ENCODE assay signal across 34 mouse cellular contexts in the genomic region with DNA sequence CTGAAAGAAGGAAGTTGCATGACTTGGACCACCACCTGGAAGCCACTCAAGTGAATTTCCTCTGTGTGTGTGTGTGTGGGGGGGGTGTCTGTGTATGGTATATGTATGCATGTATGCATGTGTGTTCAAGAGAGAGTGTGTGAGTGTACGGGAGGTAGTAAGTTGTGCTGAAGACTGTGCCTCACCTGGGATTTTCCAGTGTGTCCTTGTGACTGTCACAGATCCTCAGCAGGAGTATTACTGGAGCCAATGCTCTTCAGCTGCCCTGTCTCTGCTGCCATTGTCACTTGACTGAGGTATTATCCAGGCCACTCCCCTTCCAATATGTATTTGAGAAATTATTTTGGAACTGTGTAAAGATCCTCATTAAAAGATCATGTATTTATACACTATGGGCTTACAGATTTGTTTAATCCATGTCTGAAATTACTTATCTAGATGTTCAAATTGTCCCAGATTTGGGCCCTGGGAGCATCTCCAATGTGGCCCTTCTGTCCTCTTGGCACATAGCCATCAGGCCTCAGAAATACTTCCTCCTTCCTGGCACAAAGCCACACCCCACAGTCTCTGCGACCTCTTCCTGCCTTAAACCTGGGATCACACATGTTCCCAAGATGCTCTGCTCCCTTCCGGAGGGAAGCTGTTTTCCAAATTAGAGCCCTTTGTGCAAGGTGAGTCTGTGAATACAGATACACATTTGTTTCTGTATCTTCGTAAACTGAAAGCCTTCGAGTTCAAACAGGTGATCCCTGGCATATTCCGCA. TPM values are rescaled to one million over a fixed set of nuclear protein-coding genes. Genes with fewer than 3 reads are reported as not detected.
DNase-seq lines count a peak whose midpoint lies in the region; ATAC-seq and TF ChIP-seq lines count a peak whose summit lies in the region.
"Had no signal": no experiment of that assay in that cellular context is flagged by ENCODE, and none has a peak within 500 bp of the region (broad histone marks: within the 10 kb centered on the region; RNA-seq: fewer than 3 reads in every experiment).

No protein-coding gene starts in this region.

- H3K4me2 ChIP-seq in midbrain, postnatal 0 days (ENCODE audit: low read depth, low read length, poor library complexity, severe bottlenecking): no peak overlapping the region
- H3K4me2 ChIP-seq in midbrain, embryonic 16.5 days (ENCODE audit: low read length): no peak overlapping the region
- H3K4me2 ChIP-seq in intestine, embryonic 15.5 days (replicated peaks): no peak overlapping the region
- H3K4me2 ChIP-seq: embryonic facial prominence, embryonic 13.5 days; forebrain, embryonic 13.5 days; heart, embryonic 12.5 days; limb, embryonic 12.5 days; liver, embryonic 12.5 days; midbrain, embryonic 12.5 days had no signal

- H3K27me3 ChIP-seq in midbrain, postnatal 0 days (ENCODE audit: insufficient read depth, low read length): no peaks in the 10 kb centered on the region
- H3K27me3 ChIP-seq in midbrain, embryonic 16.5 days (ENCODE audit: control insufficient read depth, insufficient read depth, low read depth, low read length): no peaks in the 10 kb centered on the region
- no peaks in the 10 kb centered on the region for H3K27me3 ChIP-seq in intestine, embryonic 15.5 days (replicated peaks)
- H3K27me3 ChIP-seq in midbrain, embryonic 10.5 days (ENCODE audit: low read depth, poor library complexity, severe bottlenecking): no peaks in the 10 kb centered on the region
- H3K27me3 ChIP-seq: embryonic facial prominence, embryonic 13.5 days; forebrain, embryonic 13.5 days; heart, embryonic 12.5 days; limb, embryonic 12.5 days; liver, embryonic 12.5 days; midbrain, embryonic 12.5 days had no signal

- no peak for TF ChIP-seq CTCF in midbrain, postnatal 0 days (IDR thresholded peaks at IDR 0.05)

- ATAC-seq in midbrain, postnatal 0 days (ENCODE audit: low FRiP score): no peak
- ATAC-seq in midbrain, embryonic 16.5 days: no peak
- ATAC-seq in megakaryocyte progenitor cell, adult 5-6 weeks (replicated peaks; ENCODE audit: poor library complexity): 0 out of 2 replicates have a peak, but pooled peaks have one; percentile 20
- ATAC-seq in intestine, embryonic 15.5 days: no peak
- ATAC-seq: forebrain, embryonic 13.5 days; liver, embryonic 12.5 days had no signal

- no peak overlapping the region for H3K27ac ChIP-seq in midbrain, postnatal 0 days (ENCODE audit: low read depth, low read length)
- no peak overlapping the region for H3K27ac ChIP-seq in midbrain, embryonic 16.5 days (ENCODE audit: low read length)
- H3K27ac ChIP-seq in intestine, embryonic 15.5 days: no peak overlapping the region
- no peak overlapping the region for H3K27ac ChIP-seq in midbrain, embryonic 10.5 days (replicated peaks)
- H3K27ac ChIP-seq: embryonic facial prominence, embryonic 13.5 days; forebrain, embryonic 13.5 days; limb, embryonic 12.5 days; liver, embryonic 12.5 days; macrophage; midbrain, embryonic 12.5 days had no signal

- no peaks in the 10 kb centered on the region for H3K9me3 ChIP-seq in midbrain, postnatal 0 days (ENCODE audit: low read length)
- no peaks in the 10 kb centered on the region for H3K9me3 ChIP-seq in midbrain, embryonic 16.5 days (replicated peaks; ENCODE audit: control insufficient read depth, low read length, poor library complexity, severe bottlenecking)
- no peaks in the 10 kb centered on the region for H3K9me3 ChIP-seq in intestine, embryonic 15.5 days
- H3K9me3 ChIP-seq in midbrain, embryonic 10.5 days (replicated peaks): no peaks in the 10 kb centered on the region
- H3K9me3 ChIP-seq: embryonic facial prominence, embryonic 13.5 days; forebrain, embryonic 13.5 days; heart, embryonic 12.5 days; limb, embryonic 12.5 days; liver, embryonic 12.5 days; midbrain, embryonic 12.5 days had no signal

- H3K4me1 ChIP-seq in midbrain, postnatal 0 days (ENCODE audit: insufficient read depth, low read length): no peaks in the 10 kb centered on the region
- peaks cover 3% of the 10 kb centered on the region; the same call in 1 of the 2 replicates for H3K4me1 ChIP-seq in midbrain, embryonic 16.5 days (ENCODE audit: control insufficient read depth, insufficient read depth, low read length)
- no peaks in the 10 kb centered on the region for H3K4me1 ChIP-seq in intestine, embryonic 15.5 days (replicated peaks)
- H3K4me1 ChIP-seq in midbrain, embryonic 10.5 days: peaks cover 3% of the 10 kb centered on the region; the same call in 1 of the 2 replicates
- H3K4me1 ChIP-seq: liver, embryonic 12.5 days had no signal

- no peak overlapping the region for H3K9ac ChIP-seq in midbrain, postnatal 0 days (replicated peaks; ENCODE audit: low read length, poor library complexity, severe bottlenecking)
- no peak overlapping the region for H3K9ac ChIP-seq in midbrain, embryonic 16.5 days (ENCODE audit: low read depth, low read length)
- H3K9ac ChIP-seq in intestine, embryonic 15.5 days: no peak overlapping the region
- H3K9ac ChIP-seq: embryonic facial prominence, embryonic 13.5 days; forebrain, embryonic 13.5 days; heart, embryonic 12.5 days; limb, embryonic 12.5 days; liver, embryonic 12.5 days; midbrain, embryonic 12.5 days had no signal

- DNase-seq in midbrain, postnatal 0 days (ENCODE audit: low spot score): peak; percentile 28
- DNase-seq in cerebellum, adult 18-20 months: peak; percentile 80 to 82
- peak; percentile 89 for DNase-seq in cerebellum, postnatal 10 days
- DNase-seq in midbrain, embryonic 10.5 days (ENCODE audit: low spot score): no peak
- DNase-seq in adrenal gland, postnatal 4 days (ENCODE audit: low spot score in 2 of 2): no peak
- DNase-seq: adrenal gland, adult 8-10 months; embryo, embryonic 11 days; heart, postnatal 10 days; kidney, adult 11 months; lung, adult 18-20 months; thymus, postnatal 14 days had no signal

- whole genome bisulfite sequencing in midbrain, postnatal 0 days: 81% methylated on average over 6 of the region's 6 CpGs
- WGBS in midbrain, embryonic 16.5 days: 86% methylated on average over 6 of the region's 6 CpGs
- 84% methylated on average over 6 of the region's 6 CpGs for WGBS in intestine, embryonic 15.5 days
- WGBS in midbrain, embryonic 10.5 days: 89% methylated on average over 6 of the region's 6 CpGs

- no peaks in the 10 kb centered on the region for H3K36me3 ChIP-seq in midbrain, postnatal 0 days (ENCODE audit: insufficient read depth, low read length)
- H3K36me3 ChIP-seq in midbrain, embryonic 16.5 days (ENCODE audit: control insufficient read depth, insufficient read depth, low read length): no peaks in the 10 kb centered on the region
- H3K36me3 ChIP-seq in intestine, embryonic 15.5 days: no peaks in the 10 kb centered on the region
- H3K36me3 ChIP-seq in midbrain, embryonic 10.5 days: no peaks in the 10 kb centered on the region
- H3K36me3 ChIP-seq: embryonic facial prominence, embryonic 13.5 days; heart, embryonic 12.5 days; limb, embryonic 12.5 days; liver, embryonic 12.5 days; midbrain, embryonic 12.5 days had no signal

- H3K4me3 ChIP-seq in midbrain, postnatal 0 days (ENCODE audit: low read depth, low read length): no peak overlapping the region
- H3K4me3 ChIP-seq in midbrain, embryonic 16.5 days (ENCODE audit: low read depth, low read length): no peak overlapping the region
- no peak overlapping the region for H3K4me3 ChIP-seq in intestine, embryonic 15.5 days (replicated peaks)
- H3K4me3 ChIP-seq in midbrain, embryonic 10.5 days: no peak overlapping the region
- H3K4me3 ChIP-seq: embryonic facial prominence, embryonic 13.5 days; erythroblast, embryonic 14.5 days; forebrain, embryonic 13.5 days; heart, embryonic 12.5 days; limb, embryonic 12.5 days; liver, embryonic 12.5 days; midbrain, embryonic 12.5 days had no signal

RNA-seq across cellular contexts. Expression of gene Lmntd1, which starts 40.7 kb away (rescaled TPM):
- total RNA-seq in midbrain, postnatal 0 days (2014; rRNA removed): 2.0 and 2.3 TPM in 2 replicates
- polyA plus RNA-seq in midbrain, postnatal 0 days (2015; fragmentation: Nextera tagmentation; extraction: Ambion mirVana): 1.5 and 2.7 TPM in 2 replicates
- polyA plus RNA-seq in midbrain, embryonic 16.5 days (2015; fragmentation: Nextera tagmentation; extraction: Ambion mirVana): 1.3 and 1.5 TPM in 2 replicates
- total RNA-seq in megakaryocyte progenitor cell, adult 5-6 weeks (2015): not detected in 2 replicates
- not detected in 2 replicates for total RNA-seq in megakaryocyte progenitor cell, adult 5-6 weeks (2017)
- 0.73 and 0.80 TPM in 2 replicates for polyA plus RNA-seq in intestine, embryonic 15.5 days (2015; fragmentation: Nextera tagmentation; extraction: Ambion mirVana)
- 0.11 and 0.30 TPM in 2 replicates for polyA plus RNA-seq in midbrain, embryonic 10.5 days (2016; fragmentation: Nextera tagmentation; extraction: Ambion mirVana)
- 1 to 10 TPM; 2.9 to 3.9 TPM for total RNA-seq in adrenal gland, postnatal 4 days (2021)
- total RNA-seq: MEL had no signal
- polyA plus RNA-seq: C2C12; erythroblast, embryonic 14.5 days; hindbrain, embryonic 11.5 days; liver, embryonic 12.5 days; macrophage had no signal

RNA-seq across cellular contexts. Expression of gene Tuba3b, which starts 42.1 kb away (rescaled TPM):
- 0.44 TPM in 1 of 2 replicates, not detected in the other for total RNA-seq in midbrain, postnatal 0 days (2014; rRNA removed)
- polyA plus RNA-seq in midbrain, postnatal 0 days (2015; fragmentation: Nextera tagmentation; extraction: Ambion mirVana): 0.11 TPM in 1 of 2 replicates, not detected in the other
- polyA plus RNA-seq in midbrain, embryonic 16.5 days (2015; fragmentation: Nextera tagmentation; extraction: Ambion mirVana): not detected in 2 replicates
- not detected in 2 replicates for total RNA-seq in megakaryocyte progenitor cell, adult 5-6 weeks (2015)
- total RNA-seq in megakaryocyte progenitor cell, adult 5-6 weeks (2017): not detected in 2 replicates
- not detected in 2 replicates for polyA plus RNA-seq in intestine, embryonic 15.5 days (2015; fragmentation: Nextera tagmentation; extraction: Ambion mirVana)
- polyA plus RNA-seq in midbrain, embryonic 10.5 days (2016; fragmentation: Nextera tagmentation; extraction: Ambion mirVana): not detected in 2 replicates
- not detected for total RNA-seq in adrenal gland, postnatal 4 days (2021)
- total RNA-seq: gastrocnemius, adult 8-10 months; layer of hippocampus, postnatal 25 days; left cerebral cortex, postnatal 10 days had no signal
- polyA plus RNA-seq: brain, embryonic 14.5 days; embryonic facial prominence, embryonic 13.5 days; erythroblast, embryonic 14.5 days; forebrain, embryonic 13.5 days; frontal cortex, adult 2 months; heart, embryonic 12.5 days; hindbrain, embryonic 11.5 days; large intestine, adult 2 months; limb, embryonic 12.5 days; liver, embryonic 12.5 days; macrophage; midbrain, embryonic 12.5 days; neural tube, embryonic 11.5 days; spleen, adult 2 months; stomach, embryonic 14.5 days had no signal

Comparison
In these comparisons a context has a peak if more than half of its experiments do, and no peak if none do; other contexts are left out.
1. DNase-seq: peak in midbrain, postnatal 0 days (single experiment), cerebellum, adult 18-20 months (2 of 2) and cerebellum, postnatal 10 days (2 of 2); none in midbrain, embryonic 10.5 days (single experiment) and adrenal gland, postnatal 4 days (0 of 2).